Mouse (Mus musculus): ENCODE measurements around the gene Lrpprc. TPM values are rescaled to one million over a fixed set of nuclear protein-coding genes. Genes with fewer than 3 reads are reported as not detected.
"Not testable (repeated sequence)": the region's sequence is repeated elsewhere in the genome, so short reads cannot be mapped to it uniquely, and the experiment has no call there.

Gene Lrpprc
- polyA plus RNA-seq (2015; fragmentation: Nextera tagmentation; extraction: Ambion mirVana): 53.3 and 54.8 TPM in 2 replicates

DNA sequence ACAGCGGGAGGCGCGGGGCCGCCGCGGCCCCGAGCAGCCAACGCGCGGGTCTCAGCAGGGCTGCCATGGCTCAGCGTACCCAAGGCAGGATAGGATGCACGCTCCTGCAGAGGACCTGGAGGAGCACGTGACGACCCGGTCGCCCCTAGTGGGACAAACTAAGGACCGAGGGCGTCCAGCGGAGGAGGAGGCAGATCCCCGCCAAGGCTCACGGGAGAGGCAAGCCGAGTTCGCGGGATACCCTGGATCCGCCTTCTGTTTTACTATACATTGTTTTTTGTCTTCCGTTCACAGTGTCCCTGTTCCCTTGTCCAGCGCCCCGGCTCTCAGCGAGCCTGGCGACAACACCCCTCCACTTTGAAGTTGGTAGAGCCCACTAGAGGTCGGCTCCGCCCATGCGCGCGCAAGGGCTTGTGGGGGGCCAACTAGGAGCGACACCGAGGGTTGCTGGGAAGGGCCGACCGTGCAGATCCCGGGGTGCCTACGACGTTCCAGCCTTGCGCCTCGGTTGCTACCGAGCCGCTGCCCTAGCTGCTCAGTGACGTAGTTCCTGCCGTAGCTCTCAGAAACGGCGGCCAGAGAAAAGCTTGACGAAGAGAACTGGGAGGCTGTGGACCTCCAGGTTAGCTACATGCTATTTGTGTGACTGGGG is at the start of gene Lrpprc:
Lrpprc (minus strand) TSS at position 343 of the 652 bp plus-strand sequence.
- peak within 1 kb of the TSS; percentile 83 for H3K27ac ChIP-seq (replicated peaks)
- no peaks in the 10 kb centered on the region for H3K9me3 ChIP-seq
- no peaks in the 10 kb centered on the region for H3K27me3 ChIP-seq (replicated peaks)
- peak within 1 kb of the TSS; percentile 96 for H3K9ac ChIP-seq
- peak; percentile 97 for ATAC-seq (ENCODE audit: extremely low read depth, insufficient number of reproducible peaks, low FRiP score, low TSS enrichment)
- peak within 1 kb of the TSS; percentile 99 for H3K4me3 ChIP-seq
- H3K4me2 ChIP-seq: peak within 1 kb of the TSS; percentile 94
- H3K4me1 ChIP-seq: peaks cover 24% of the 10 kb centered on the region
- under 1% methylated on average over 51 of the region's 51 CpGs for WGBS
- H3K36me3 ChIP-seq: peaks cover 12% of the 10 kb centered on the region

DNA sequence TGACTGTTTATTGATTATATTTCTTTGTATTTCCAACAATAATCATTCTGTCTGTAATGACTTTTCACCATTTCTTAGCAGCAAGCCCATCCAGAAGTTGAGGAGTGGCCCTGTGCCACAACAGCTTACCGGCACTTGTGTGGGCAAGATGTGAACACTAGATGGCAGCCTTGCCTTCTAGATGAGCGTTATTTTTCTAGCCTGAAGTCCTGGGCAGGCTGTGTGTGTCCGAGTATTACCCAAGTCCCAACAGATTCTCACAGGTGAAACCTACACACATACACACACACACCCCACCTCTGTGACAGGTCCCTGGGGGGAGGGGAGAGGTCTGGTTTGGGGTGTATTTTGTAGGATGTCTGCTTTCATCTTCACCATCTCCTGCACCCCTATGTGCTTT is 47.2 kb upstream of the Lrpprc start:
- H3K4me2 ChIP-seq: no peak overlapping the region
- H3K4me1 ChIP-seq: no peaks in the 10 kb centered on the region
- H3K9ac ChIP-seq: no peak overlapping the region
- no peak for ATAC-seq (ENCODE audit: extremely low read depth, insufficient number of reproducible peaks, low FRiP score, low TSS enrichment)
- H3K27ac ChIP-seq (replicated peaks): no peak overlapping the region
- 4% methylated on average over 3 of the region's 3 CpGs for WGBS
- H3K36me3 ChIP-seq: no peaks in the 10 kb centered on the region
- no peak overlapping the region for H3K4me3 ChIP-seq
- H3K27me3 ChIP-seq (replicated peaks): peaks cover 15% of the 10 kb centered on the region; the same call in 1 of the 2 replicates
- no peaks in the 10 kb centered on the region for H3K9me3 ChIP-seq

DNA sequence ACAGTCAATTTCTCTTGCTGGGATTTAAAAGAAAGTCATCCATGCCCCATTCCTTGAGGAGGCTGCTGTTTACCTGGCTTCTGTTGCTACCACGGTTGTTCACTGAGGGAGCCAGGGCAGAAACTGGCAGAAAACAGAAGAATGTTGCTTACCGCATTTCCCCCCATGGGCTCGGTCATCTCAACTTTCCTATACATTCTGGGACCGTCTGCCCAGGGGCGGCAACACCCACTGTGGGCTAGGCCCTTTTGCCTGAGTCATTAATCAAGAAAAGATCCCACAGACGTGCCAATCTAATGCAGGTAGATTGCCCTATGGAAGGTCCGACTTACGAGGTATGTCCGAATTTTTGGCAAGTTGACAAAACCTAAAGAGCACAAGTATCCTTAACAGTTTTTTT is 44.7 kb upstream of the Lrpprc start:
- peaks cover 21% of the 10 kb centered on the region; the same call in 1 of the 2 replicates for H3K27me3 ChIP-seq (replicated peaks)
- H3K4me3 ChIP-seq: no peak overlapping the region
- WGBS: 76% methylated on average over 9 of the region's 9 CpGs
- H3K4me1 ChIP-seq: no peaks in the 10 kb centered on the region
- ATAC-seq (ENCODE audit: extremely low read depth, insufficient number of reproducible peaks, low FRiP score, low TSS enrichment): no peak; the same call in 1 of the 2 replicates
- H3K9ac ChIP-seq: no peak overlapping the region
- no peak overlapping the region for H3K27ac ChIP-seq (replicated peaks)
- no peaks in the 10 kb centered on the region for H3K9me3 ChIP-seq
- H3K4me2 ChIP-seq: no peak overlapping the region
- H3K36me3 ChIP-seq: no peaks in the 10 kb centered on the region

DNA sequence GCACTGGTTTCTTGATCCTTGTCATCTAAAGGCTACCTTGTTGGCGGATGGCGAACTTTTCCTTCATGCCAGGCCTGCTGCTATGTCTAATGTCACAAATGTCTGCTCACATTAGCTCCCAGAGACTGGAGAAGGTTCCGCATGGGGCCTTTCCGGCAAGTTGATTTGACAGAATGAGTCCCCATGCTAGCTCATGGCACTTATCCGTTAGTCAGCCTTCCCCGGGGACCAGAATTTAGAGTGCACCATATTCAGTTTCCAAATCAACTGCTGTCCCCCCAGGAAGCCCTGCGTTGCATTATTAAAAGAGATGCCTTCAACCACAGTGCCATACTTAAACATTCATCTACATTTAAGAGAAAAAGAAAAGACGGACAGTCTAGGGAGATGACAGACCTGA is 41.8 kb upstream of the Lrpprc start:
- H3K9ac ChIP-seq: no peak overlapping the region
- H3K4me2 ChIP-seq: no peak overlapping the region
- no peaks in the 10 kb centered on the region for H3K4me1 ChIP-seq
- ATAC-seq (ENCODE audit: extremely low read depth, insufficient number of reproducible peaks, low FRiP score, low TSS enrichment): no peak
- H3K36me3 ChIP-seq: no peaks in the 10 kb centered on the region
- no peak overlapping the region for H3K27ac ChIP-seq (replicated peaks)
- H3K4me3 ChIP-seq: no peak overlapping the region
- no peaks in the 10 kb centered on the region for H3K9me3 ChIP-seq
- peaks cover 19% of the 10 kb centered on the region; the same call in 1 of the 2 replicates for H3K27me3 ChIP-seq (replicated peaks)
- whole genome bisulfite sequencing: 64% methylated on average over 8 of the region's 8 CpGs

DNA sequence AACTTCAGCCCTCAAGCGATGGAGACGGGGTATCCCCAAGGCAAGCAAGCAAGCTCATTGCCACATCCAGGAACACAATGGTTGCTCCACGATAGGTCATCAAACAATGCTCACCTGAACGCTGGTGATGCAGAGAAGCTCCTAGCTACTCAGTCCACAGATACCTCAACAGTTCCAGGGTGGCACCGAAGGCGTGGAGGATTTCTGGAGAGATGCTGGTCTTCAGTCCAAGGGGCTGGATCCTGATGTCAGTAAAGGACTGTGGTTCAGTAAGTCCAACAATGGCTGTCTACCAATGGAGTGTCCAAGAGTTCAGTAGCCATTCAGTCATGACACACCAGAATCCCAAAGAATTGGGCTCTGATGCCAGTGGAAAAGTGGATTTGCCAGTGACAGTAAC is 37.7 kb upstream of the Lrpprc start:
- Histone ChIP-seq H3K9ac (no peak overlapping the region), H3K27ac (replicated peaks) (no peak overlapping the region), H3K4me1 (no peaks in the 10 kb centered on the region), H3K4me2 (no peak overlapping the region), H3K27me3 (replicated peaks) (peaks cover 13% of the 10 kb centered on the region; the same call in 1 of the 2 replicates), H3K36me3 (no peaks in the 10 kb centered on the region), H3K9me3 (no peaks in the 10 kb centered on the region), H3K4me3 (no peak overlapping the region)
- WGBS: 80% methylated on average over 6 of the region's 6 CpGs
- no peak for ATAC-seq (ENCODE audit: extremely low read depth, insufficient number of reproducible peaks, low FRiP score, low TSS enrichment)

DNA sequence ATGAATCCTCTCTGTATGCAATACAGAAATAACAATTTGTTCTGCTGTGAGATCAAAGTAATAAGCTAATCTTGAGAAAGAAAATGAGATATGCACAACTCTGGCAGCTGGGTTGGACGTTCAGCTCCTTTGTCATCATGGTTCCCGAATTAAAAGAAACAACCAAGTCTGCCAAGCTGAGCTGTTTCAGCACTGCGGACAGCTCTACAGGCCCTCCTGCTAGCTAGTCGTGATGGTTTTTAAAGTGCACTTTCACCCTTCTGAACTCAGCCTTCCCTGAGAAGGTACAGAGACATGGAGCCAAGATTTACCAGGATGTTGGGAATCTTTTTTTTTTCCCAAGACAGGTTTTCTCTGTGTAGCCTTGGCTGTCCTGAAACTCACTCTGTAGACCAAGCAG is 30.0 kb upstream of the Lrpprc start:
- no peaks in the 10 kb centered on the region for H3K36me3 ChIP-seq
- H3K4me2 ChIP-seq: no peak overlapping the region
- no peaks in the 10 kb centered on the region for H3K4me1 ChIP-seq
- no peak overlapping the region for H3K9ac ChIP-seq
- no peak overlapping the region for H3K27ac ChIP-seq (replicated peaks)
- no peak overlapping the region for H3K4me3 ChIP-seq
- H3K27me3 ChIP-seq (replicated peaks): no peaks in the 10 kb centered on the region; the same call in 1 of the 2 replicates
- 9% methylated on average over 4 of the region's 4 CpGs for WGBS
- no peaks in the 10 kb centered on the region for H3K9me3 ChIP-seq
- no peak for ATAC-seq (ENCODE audit: extremely low read depth, insufficient number of reproducible peaks, low FRiP score, low TSS enrichment)

DNA sequence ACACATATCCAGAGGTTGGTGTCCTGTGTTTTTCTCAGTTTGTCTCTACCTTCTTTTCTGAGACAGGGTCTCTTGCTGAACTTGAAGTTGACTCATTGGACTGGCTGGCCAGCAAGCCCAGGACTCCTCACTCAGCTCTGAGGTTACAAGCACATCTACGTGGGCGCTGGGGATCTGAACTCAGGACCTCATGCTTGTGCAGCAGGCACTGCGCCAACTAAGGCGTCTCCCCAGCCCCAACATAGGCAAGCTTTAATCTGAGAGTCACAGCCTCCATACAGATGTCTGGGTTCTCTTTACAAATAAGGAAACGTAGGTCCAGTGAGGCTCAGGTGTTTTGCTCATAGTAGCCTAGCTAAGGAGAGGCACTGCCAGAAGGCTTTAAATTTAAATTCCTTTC is 27.8 kb upstream of the Lrpprc start:
- Histone ChIP-seq H3K4me3 (no peak overlapping the region), H3K27ac (replicated peaks) (no peak overlapping the region), H3K9ac (no peak overlapping the region), H3K4me1 (no peaks in the 10 kb centered on the region), H3K36me3 (no peaks in the 10 kb centered on the region), H3K27me3 (replicated peaks) (peaks cover 7% of the 10 kb centered on the region; the same call in 1 of the 2 replicates), H3K9me3 (no peaks in the 10 kb centered on the region), H3K4me2 (no peak overlapping the region)
- no peak for ATAC-seq (ENCODE audit: extremely low read depth, insufficient number of reproducible peaks, low FRiP score, low TSS enrichment)
- 79% methylated on average over 5 of the region's 5 CpGs for WGBS

DNA sequence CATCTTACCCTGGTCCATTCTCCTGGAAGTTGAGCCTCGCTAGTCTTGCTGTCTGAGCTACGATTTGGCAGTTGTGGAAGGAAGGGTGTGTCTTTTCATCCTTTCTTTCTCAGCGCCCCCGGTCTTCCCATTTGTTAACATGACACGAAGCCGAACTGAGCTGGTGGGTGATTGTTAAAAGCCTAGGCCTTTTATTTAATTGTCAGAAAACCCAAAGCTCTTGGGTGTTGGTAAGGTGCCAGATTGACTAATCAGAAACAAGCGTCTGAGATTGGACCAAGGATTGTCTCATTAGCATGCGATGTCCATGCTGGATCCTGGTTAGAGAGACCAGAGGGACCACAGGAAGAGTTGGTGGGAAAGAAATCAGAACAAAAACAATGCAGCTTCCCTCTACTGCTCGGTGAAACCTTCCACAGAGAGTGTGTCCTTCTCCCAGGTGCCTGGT is 25.4 kb upstream of the Lrpprc start:
- H3K4me2 ChIP-seq: no peak overlapping the region
- WGBS: 65% methylated on average over 9 of the region's 9 CpGs
- peaks cover 7% of the 10 kb centered on the region; the same call in 1 of the 2 replicates for H3K27me3 ChIP-seq (replicated peaks)
- no peak overlapping the region for H3K27ac ChIP-seq (replicated peaks)
- H3K36me3 ChIP-seq: no peaks in the 10 kb centered on the region
- no peaks in the 10 kb centered on the region for H3K9me3 ChIP-seq
- ATAC-seq (ENCODE audit: extremely low read depth, insufficient number of reproducible peaks, low FRiP score, low TSS enrichment): no peak
- no peaks in the 10 kb centered on the region for H3K4me1 ChIP-seq
- no peak overlapping the region for H3K9ac ChIP-seq
- H3K4me3 ChIP-seq: no peak overlapping the region

DNA sequence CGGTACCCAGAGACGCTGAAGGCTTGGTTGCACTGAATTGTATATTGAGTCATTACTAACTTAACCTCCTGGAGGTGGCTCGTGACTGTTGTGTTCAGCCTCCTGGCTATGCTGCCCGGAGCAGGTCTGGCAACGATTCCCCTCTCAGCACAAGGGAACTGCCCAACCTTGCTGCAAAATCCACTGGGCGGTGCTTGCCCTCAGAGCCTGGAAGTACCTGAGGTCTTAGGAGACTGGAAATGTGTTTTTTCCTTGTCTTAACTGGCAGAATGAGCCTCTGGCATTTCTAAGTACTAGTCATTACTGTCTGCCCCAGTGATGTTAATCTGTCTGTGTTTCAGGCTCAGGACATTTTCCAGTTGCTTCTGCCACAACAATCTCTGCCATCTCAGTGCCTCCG is 24.3 kb upstream of the Lrpprc start:
- Histone ChIP-seq H3K4me3 (no peak overlapping the region), H3K4me1 (no peaks in the 10 kb centered on the region), H3K27me3 (replicated peaks) (peaks cover 7% of the 10 kb centered on the region; the same call in 1 of the 2 replicates), H3K27ac (replicated peaks) (no peak overlapping the region), H3K9me3 (no peaks in the 10 kb centered on the region), H3K36me3 (no peaks in the 10 kb centered on the region), H3K4me2 (no peak overlapping the region), H3K9ac (no peak overlapping the region)
- no peak for ATAC-seq (ENCODE audit: extremely low read depth, insufficient number of reproducible peaks, low FRiP score, low TSS enrichment)
- WGBS: 61% methylated on average over 7 of the region's 7 CpGs

DNA sequence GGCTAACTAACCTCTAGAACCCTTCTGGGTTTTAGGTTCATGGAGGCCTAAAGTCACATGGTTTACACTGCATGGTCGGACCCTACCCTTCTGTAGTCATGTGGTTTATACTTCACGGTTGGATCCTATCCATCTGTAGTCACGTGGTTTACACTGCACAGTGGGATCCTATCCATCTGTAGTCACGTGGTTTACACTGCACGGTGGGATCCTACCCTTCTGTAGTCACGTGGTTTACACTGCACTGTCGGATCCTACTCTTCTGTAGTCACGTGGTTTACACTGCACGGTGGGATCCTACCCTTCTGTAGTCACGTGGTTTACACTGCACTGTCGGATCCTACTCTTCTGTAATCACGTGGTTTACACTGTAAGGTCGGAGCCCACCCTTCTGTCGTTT is 23.6 kb upstream of the Lrpprc start:
- not testable (repeated sequence) for H3K27ac ChIP-seq (replicated peaks); H3K9ac ChIP-seq; ATAC-seq (ENCODE audit: extremely low read depth, insufficient number of reproducible peaks, low FRiP score, low TSS enrichment); H3K27me3 ChIP-seq (replicated peaks); H3K4me1 ChIP-seq; H3K4me3 ChIP-seq; H3K4me2 ChIP-seq; H3K9me3 ChIP-seq; H3K36me3 ChIP-seq
- WGBS: 77% methylated on average over 14 of the region's 14 CpGs

DNA sequence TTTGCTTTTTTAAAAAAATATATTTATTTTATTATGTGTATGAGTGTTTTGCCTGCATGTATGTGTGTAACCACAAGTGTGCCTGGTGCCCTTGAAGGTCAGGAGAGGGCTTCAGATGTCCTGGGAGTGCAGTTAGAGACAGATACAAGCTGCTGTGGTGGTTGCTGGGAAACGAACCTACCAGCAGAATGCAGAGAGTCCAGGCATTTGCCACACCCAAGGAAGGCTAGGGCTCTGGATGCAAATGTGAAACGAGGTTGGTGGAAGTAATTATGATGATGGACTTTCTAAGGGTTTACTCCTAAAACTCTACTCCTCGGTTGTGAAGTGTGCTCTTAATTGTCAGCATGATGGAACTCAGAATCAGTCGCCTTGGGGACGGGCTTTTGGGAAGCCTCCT is 1.4 kb upstream of the Lrpprc start:
- Histone ChIP-seq H3K27me3 (replicated peaks) (no peaks in the 10 kb centered on the region), H3K4me1 (peaks cover 24% of the 10 kb centered on the region), H3K9me3 (no peaks in the 10 kb centered on the region), H3K27ac (replicated peaks) (no peak overlapping the region), H3K36me3 (peaks cover 6% of the 10 kb centered on the region), H3K4me2 (peak overlapping the region; percentile 94), H3K4me3 (peak overlapping the region; percentile 99), H3K9ac (peak overlapping the region; percentile 96; the same call in 1 of the 2 replicates)
- WGBS: 70% methylated on average over 5 of the region's 5 CpGs
- no peak for ATAC-seq (ENCODE audit: extremely low read depth, insufficient number of reproducible peaks, low FRiP score, low TSS enrichment)

DNA sequence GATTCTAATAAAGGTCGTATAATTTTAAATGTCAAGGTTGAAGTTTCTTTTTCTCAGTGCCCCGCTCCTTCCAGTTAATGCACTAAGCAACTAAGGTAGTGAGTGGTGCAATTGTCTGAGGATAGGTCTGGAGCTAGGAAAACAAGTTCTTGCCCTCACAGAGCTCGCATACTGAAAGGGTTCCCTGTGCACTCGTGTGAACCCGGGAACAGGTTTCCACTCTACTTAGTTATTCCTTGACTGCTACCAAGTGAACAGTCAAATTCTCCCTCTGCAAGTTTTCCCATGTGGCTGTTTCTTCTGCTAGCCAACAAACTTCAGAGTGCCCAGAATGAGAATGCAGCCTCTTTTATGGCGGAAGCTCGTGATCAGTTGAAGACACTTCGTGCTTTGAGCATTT is 567 bp upstream of the Lrpprc start:
- no peaks in the 10 kb centered on the region for H3K9me3 ChIP-seq
- H3K4me3 ChIP-seq: peak overlapping the region; percentile 99
- H3K27ac ChIP-seq (replicated peaks): peak overlapping the region; percentile 83
- no peak for ATAC-seq (ENCODE audit: extremely low read depth, insufficient number of reproducible peaks, low FRiP score, low TSS enrichment)
- H3K36me3 ChIP-seq: peaks cover 12% of the 10 kb centered on the region
- H3K9ac ChIP-seq: peak overlapping the region; percentile 96
- H3K4me1 ChIP-seq: peaks cover 24% of the 10 kb centered on the region
- whole genome bisulfite sequencing: 9% methylated on average over 8 of the region's 8 CpGs
- H3K27me3 ChIP-seq (replicated peaks): no peaks in the 10 kb centered on the region
- H3K4me2 ChIP-seq: peak overlapping the region; percentile 94

All from heart, embryonic 13.5 days (tissue).